Mouse (Mus musculus) adrenal gland, adult 8-10 months (tissue): ENCODE data around the gene Zfx. TPM values are rescaled to one million over a fixed set of nuclear protein-coding genes. Genes with fewer than 3 reads are reported as not detected.

ENCODE experiments used
- DNase-seq: peaks from one replicate; pipeline ENCODE4 v3.0.0; 2022
- total RNA-seq, 4 experiments: library from RNA; stranded (reverse); gene quantifications; 2 replicates each; pipeline ENCODE4 v1.2.4; 2022

Gene Zfx
- 10 to 100 TPM; 28.8 to 47.7 (median 41.3) TPM for total RNA-seq

GRCm38 (mm10) chrX:94123059-94123839 lies at the start of gene Zfx:
Zfx (minus strand) TSS chrX:94123702.
- peak; percentile 37 for DNase-seq

GRCm38 (mm10) chrX:94169348-94169747 lies 45.8 kb upstream of the Zfx start:
- DNase-seq: no peak

GRCm38 (mm10) chrX:94152251-94152830 lies 28.8 kb upstream of the Zfx start:
- no peak for DNase-seq

GRCm38 (mm10) chrX:94150471-94150870 lies 27.0 kb upstream of the Zfx start:
- DNase-seq: no peak

GRCm38 (mm10) chrX:94142004-94142771 lies 18.7 kb upstream of the Zfx start:
- DNase-seq: no peak

- no peak for DNase-seq
These were observed 16.6 kb upstream of the Zfx start for GRCm38 (mm10) chrX:94140080-94140479.

- no peak for DNase-seq
These were observed 14.8 kb upstream of the Zfx start for GRCm38 (mm10) chrX:94138256-94138655.

- no peak for DNase-seq
These were observed 11.6 kb upstream of the Zfx start for GRCm38 (mm10) chrX:94135084-94135483.

- no peak for DNase-seq
These were observed 10.0 kb upstream of the Zfx start for GRCm38 (mm10) chrX:94133551-94133950.

GRCm38 (mm10) chrX:94132239-94132638 lies 8.7 kb upstream of the Zfx start:
- DNase-seq: no peak

GRCm38 (mm10) chrX:94129712-94130111 lies 6.2 kb upstream of the Zfx start:
- DNase-seq: no peak

- no peak for DNase-seq
These were observed 2.4 kb upstream of the Zfx start for GRCm38 (mm10) chrX:94125950-94126349.

GRCm38 (mm10) chrX:94122709-94123058 lies 818 bp downstream of the Zfx start:
- DNase-seq: no peak

- DNase-seq: peak; percentile 85
These were observed 1.4 kb downstream of the Zfx start for GRCm38 (mm10) chrX:94121866-94122708.

GRCm38 (mm10) chrX:94121161-94121856 lies 2.2 kb downstream of the Zfx start:
- DNase-seq: no peak

- no peak for DNase-seq
These were observed 5.2 kb downstream of the Zfx start for GRCm38 (mm10) chrX:94118350-94118749.

GRCm38 (mm10) chrX:94115882-94116281 lies 7.6 kb downstream of the Zfx start:
- DNase-seq: no peak

- DNase-seq: peak; percentile 21
These were observed 17.5 kb downstream of the Zfx start for GRCm38 (mm10) chrX:94105964-94106363.

- DNase-seq: no peak
These were observed 20.6 kb downstream of the Zfx start for GRCm38 (mm10) chrX:94102938-94103337.

GRCm38 (mm10) chrX:94100561-94100960 lies 22.9 kb downstream of the Zfx start:
- no peak for DNase-seq

GRCm38 (mm10) chrX:94091001-94091400 lies 32.5 kb downstream of the Zfx start:
- no peak for DNase-seq

GRCm38 (mm10) chrX:94061246-94061645 lies 62.3 kb downstream of the Zfx start:
- peak; percentile 5 for DNase-seq
